Mouse (Mus musculus) lung, embryonic 14.5 days (tissue): Measurements from ENCODE around the gene Helt. TPM values are rescaled to one million over a fixed set of nuclear protein-coding genes. Genes with fewer than 3 reads are reported as not detected.

ENCODE experiments used
- ATAC-seq: fragments of 200-750 bp; cut with Nextera tagmentation; 2 replicates; pipeline ENCODE4 v1.8.0; 2017; ENCODE audit warnings: mild to moderate bottlenecking, moderate TSS enrichment, moderate library complexity; ENCODE audit not compliant: insufficient read depth
- DNase-seq: peaks from one replicate; pipeline ENCODE4 v3.0.0-alpha.2; 2015
- H3K27ac ChIP-seq: fragments of 300-500 bp; sonication (generic); 2 replicates; pipeline ENCODE4 v1.5.1; 2014; ENCODE audit warnings: low read depth, mild to moderate bottlenecking, moderate library complexity
- H3K27me3 ChIP-seq: fragments of 300-500 bp; sonication (generic); 2 replicates; pipeline ENCODE4 v1.6.1; 2014; ENCODE audit warnings: low read length, control low read depth; ENCODE audit not compliant: insufficient read depth
- H3K36me3 ChIP-seq: fragments of 300-500 bp; sonication (generic); 2 replicates; pipeline ENCODE4 v1.6.1; 2014; ENCODE audit warnings: control low read depth; ENCODE audit not compliant: insufficient read depth
- H3K4me1 ChIP-seq: fragments of 300-500 bp; sonication (generic); 2 replicates; pipeline ENCODE4 v1.6.1; 2014; ENCODE audit warnings: antibody characterized with exemption, control low read depth; ENCODE audit not compliant: insufficient read depth
- H3K4me2 ChIP-seq: fragments of 300-500 bp; sonication (generic); 2 replicates; pipeline ENCODE4 v1.6.1; 2014; ENCODE audit warnings: mild to moderate bottlenecking
- H3K4me3 ChIP-seq: fragments of 300-500 bp; sonication (generic); 2 replicates; pipeline ENCODE4 v1.5.1; 2014; ENCODE audit warnings: low read depth, low read length
- H3K9ac ChIP-seq: fragments of 300-500 bp; sonication (generic); 2 replicates; pipeline ENCODE4 v1.6.1; 2014
- H3K9me3 ChIP-seq: fragments of 300-500 bp; sonication (generic); 2 replicates; pipeline ENCODE4 v1.6.1; 2016; ENCODE audit warnings: low read depth, low read length, control low read depth
- CTCF ChIP-seq: IDR thresholded peaks from 2 replicates; pipeline ENCODE4 v1.5.1; 2016; ENCODE audit warnings: antibody characterized with exemption, low read depth
- WGBS: fragments of 180-500 bp; shearing (Covaris S2); extraction: QIAGEN DNeasy Blood & Tissue Kit; methylation state at CpG from one replicate; pipeline ENCODE4 v1.1.7; 2014; 5-methylcytosine and 5-hydroxymethylcytosine counted together
- polyA plus RNA-seq: library from polyadenylated mRNA; unstranded; fragments of >200 nt; fragmentation: Nextera tagmentation; extraction: Ambion mirVana; gene quantifications from 2 replicates; pipeline ENCODE4 v1.2.1, GENCODE M21; 2014

Helt gene
- polyA plus RNA-seq, 1 experiment from 2014 or later, result not detected

GRCm38 (mm10) chr8:46318802-46319201 lies 24.3 kb upstream of the Helt start:
- DNase-seq (no peak), ATAC-seq (no peak)
- no peak for TF ChIP-seq CTCF
- H3K4me2 ChIP-seq, result no peak overlapping the region
- H3K4me1 ChIP-seq, result no peaks in the 10 kb centered on the region
- H3K9me3 ChIP-seq, result no peaks in the 10 kb centered on the region
- 89% methylated on average over 5 of the region's 5 CpGs for WGBS
- no peak overlapping the region for H3K4me3 ChIP-seq
- no peaks in the 10 kb centered on the region for H3K36me3 ChIP-seq
- H3K9ac ChIP-seq, result no peak overlapping the region
- no peaks in the 10 kb centered on the region for H3K27me3 ChIP-seq
- H3K27ac ChIP-seq, result no peak overlapping the region

DNA sequence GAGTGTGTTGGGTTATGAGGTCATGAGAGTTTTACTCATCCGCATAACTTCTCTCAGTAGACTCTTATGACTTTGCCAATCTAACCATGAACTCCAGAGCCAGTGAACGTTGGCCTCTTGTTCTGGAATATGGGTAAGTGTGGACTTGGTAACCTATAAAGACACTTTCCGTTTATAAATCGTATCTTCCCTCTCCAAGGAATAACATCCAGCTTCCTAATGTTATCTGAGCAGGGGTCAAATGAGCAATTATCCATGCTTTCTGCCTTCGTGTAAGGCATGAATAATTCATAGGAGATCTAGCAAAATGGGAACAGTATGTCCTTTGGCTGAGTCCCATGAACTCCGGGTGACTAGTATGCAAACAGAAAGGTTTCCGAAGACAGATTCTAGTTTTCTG lies 22.7 kb upstream of the Helt start:
- DNase-seq (no peak), ATAC-seq (no peak)

GRCm38 (mm10) chr8:46313798-46314197 lies 19.3 kb upstream of the Helt start:
- H3K9ac ChIP-seq, result no peak overlapping the region
- H3K27me3 ChIP-seq, result no peaks in the 10 kb centered on the region
- H3K4me3 ChIP-seq, result no peak overlapping the region
- no peaks in the 10 kb centered on the region for H3K4me1 ChIP-seq
- ATAC-seq (no peak), DNase-seq (no peak)
- H3K4me2 ChIP-seq, result no peak overlapping the region
- TF ChIP-seq CTCF, result no peak
- H3K27ac ChIP-seq, result no peak overlapping the region
- no peaks in the 10 kb centered on the region for H3K36me3 ChIP-seq
- H3K9me3 ChIP-seq, result no peaks in the 10 kb centered on the region
- WGBS, result 80% methylated on average over 3 of the region's 3 CpGs

More for the DNA sequence above, 22.7 kb upstream of the Helt start:
- H3K4me2 ChIP-seq, result no peak overlapping the region
- no peak for TF ChIP-seq CTCF
- H3K27ac ChIP-seq, result no peak overlapping the region
- no peaks in the 10 kb centered on the region for H3K36me3 ChIP-seq
- H3K9me3 ChIP-seq, result no peaks in the 10 kb centered on the region
- H3K4me3 ChIP-seq, result no peak overlapping the region
- no peak overlapping the region for H3K9ac ChIP-seq
- no peaks in the 10 kb centered on the region for H3K27me3 ChIP-seq
- 79% methylated on average over 7 of the region's 7 CpGs for WGBS
- no peaks in the 10 kb centered on the region for H3K4me1 ChIP-seq

- no peak overlapping the region for H3K27ac ChIP-seq
- no peaks in the 10 kb centered on the region for H3K27me3 ChIP-seq
- H3K4me3 ChIP-seq, result no peak overlapping the region
- TF ChIP-seq CTCF, result peak; percentile 94
- no peaks in the 10 kb centered on the region for H3K4me1 ChIP-seq
- ATAC-seq, result peak; percentile 80
- H3K36me3 ChIP-seq, result no peaks in the 10 kb centered on the region
- no peak overlapping the region for H3K4me2 ChIP-seq
- H3K9me3 ChIP-seq, result no peaks in the 10 kb centered on the region
- peak; percentile 96 for DNase-seq
- no peak overlapping the region for H3K9ac ChIP-seq
- WGBS, result 12% methylated on average over 10 of the region's 10 CpGs
These were observed 16.7 kb upstream of the Helt start for GRCm38 (mm10) chr8:46311159-46311558.

DNA sequence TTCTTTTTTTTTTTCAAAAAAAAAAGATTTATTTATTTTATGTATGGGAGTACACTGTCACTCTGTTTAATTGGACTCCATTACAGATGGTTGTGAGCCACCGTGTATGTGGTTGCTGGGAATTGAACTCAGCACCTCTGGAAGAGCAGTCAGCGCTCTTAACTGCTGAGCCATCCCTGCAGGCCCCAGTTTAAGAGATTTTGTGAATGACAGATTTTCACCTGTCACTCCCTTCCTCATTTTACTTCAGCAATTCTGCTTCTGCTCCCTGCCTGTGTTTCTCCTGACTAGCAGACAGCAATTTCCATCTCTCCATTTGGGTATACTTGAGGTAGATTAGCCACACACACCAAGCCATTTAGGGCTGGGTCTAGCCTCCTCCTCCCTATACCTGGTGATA lies 13.7 kb upstream of the Helt start:
- TF ChIP-seq CTCF, result no peak
- Histone ChIP-seq H3K4me1 (no peaks in the 10 kb centered on the region), H3K36me3 (no peaks in the 10 kb centered on the region), H3K9ac (no peak overlapping the region), H3K27ac (no peak overlapping the region), H3K9me3 (no peaks in the 10 kb centered on the region), H3K4me3 (no peak overlapping the region), H3K27me3 (no peaks in the 10 kb centered on the region), H3K4me2 (no peak overlapping the region)
- no peak for DNase-seq
- 58% methylated on average over 2 of the region's 2 CpGs for WGBS
- no peak for ATAC-seq

DNA sequence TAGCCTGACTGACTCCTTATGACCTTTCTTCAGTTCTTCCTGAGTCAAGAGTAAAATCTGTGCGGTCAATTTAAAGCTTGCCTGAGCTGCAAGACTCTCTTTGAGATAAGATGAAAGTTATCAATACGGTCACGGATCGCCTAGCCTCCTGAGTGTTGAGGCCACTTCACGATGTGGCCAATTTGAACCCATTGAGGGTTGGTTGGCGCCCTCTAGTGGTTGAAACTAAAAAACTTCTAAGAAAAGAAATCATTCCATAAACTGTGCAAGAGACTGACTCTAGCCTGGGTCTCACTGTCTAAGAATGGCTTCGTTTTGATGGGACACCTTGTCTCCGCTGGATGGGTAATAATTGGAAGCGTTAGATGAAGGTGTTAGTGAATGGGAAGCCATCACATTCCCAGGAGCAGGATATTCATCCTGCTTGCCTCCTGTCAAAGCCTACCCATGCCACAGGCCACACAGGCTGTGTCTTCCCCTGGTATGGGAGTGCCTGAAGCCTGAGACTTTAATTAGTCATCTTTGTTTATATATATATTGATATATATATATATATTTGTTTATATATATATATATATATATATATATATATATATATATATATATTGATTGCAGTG lies 11.4 kb upstream of the Helt start:
- DNase-seq, result peak; percentile 93
- no peaks in the 10 kb centered on the region for H3K36me3 ChIP-seq

GRCm38 (mm10) chr8:46302121-46302520 lies 7.7 kb upstream of the Helt start:
- H3K36me3 ChIP-seq, result no peaks in the 10 kb centered on the region
- no peak for TF ChIP-seq CTCF
- H3K27ac ChIP-seq, result no peak overlapping the region
- H3K4me1 ChIP-seq, result no peaks in the 10 kb centered on the region
- no peak overlapping the region for H3K4me2 ChIP-seq
- H3K9ac ChIP-seq, result no peak overlapping the region
- no peaks in the 10 kb centered on the region for H3K9me3 ChIP-seq
- no peak overlapping the region for H3K4me3 ChIP-seq
- WGBS, result 86% methylated on average over 9 of the region's 9 CpGs
- DNase-seq, result no peak
- H3K27me3 ChIP-seq, result 0 out of 2 replicates have a peak, but pooled peaks cover 20% of the 10 kb centered on the region
- ATAC-seq, result no peak

More for the DNA sequence above, 11.4 kb upstream of the Helt start:
- ATAC-seq, result peak; percentile 79
- Histone ChIP-seq H3K4me1 (no peaks in the 10 kb centered on the region), H3K4me2 (peak overlapping the region; percentile 37; the same call in 1 of the 2 replicates), H3K9ac (no peak overlapping the region), H3K9me3 (no peaks in the 10 kb centered on the region), H3K4me3 (no peak overlapping the region), H3K27ac (no peak overlapping the region), H3K27me3 (no peaks in the 10 kb centered on the region)
- 1% methylated on average over 9 of the region's 9 CpGs for WGBS
- TF ChIP-seq CTCF, result peak; percentile 81
